In the genomic region with DNA sequence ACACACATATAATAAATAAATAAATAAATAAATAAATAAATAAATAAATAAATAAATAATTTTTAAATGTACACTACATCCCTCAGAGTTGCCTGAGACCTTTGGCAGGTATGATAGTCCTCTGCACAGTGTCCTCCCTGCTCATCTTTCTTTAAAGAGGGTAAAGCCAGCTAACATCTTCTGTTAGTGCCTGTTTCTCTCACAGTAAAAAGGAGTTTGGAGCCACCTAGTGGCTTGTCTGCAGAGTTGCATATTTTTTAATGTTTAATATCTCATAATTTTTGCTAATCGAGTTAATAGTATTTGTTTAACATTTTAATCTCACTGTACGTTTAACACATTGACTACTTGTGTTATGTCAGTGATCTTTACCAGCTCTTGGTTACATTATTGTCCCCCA, we compare ENCODE assay signal across 8 mouse cellular contexts.
DNase-seq lines count a peak whose midpoint lies in the region; ATAC-seq and TF ChIP-seq lines count a peak whose summit lies in the region.

No protein-coding gene starts in this region.

- no peak overlapping the region for H3K27ac ChIP-seq in liver, embryonic 11.5 days (ENCODE audit: low read depth, low read length)
- no peak overlapping the region for H3K27ac ChIP-seq in hindbrain, embryonic 16.5 days (ENCODE audit: low read depth, low read length)
- no peak overlapping the region for H3K27ac ChIP-seq in kidney, adult 2 months (ENCODE audit: insufficient read depth, low read depth, low read length)

- 0 out of 2 replicates have a peak, but pooled peaks have one; percentile 43 for ATAC-seq in liver, embryonic 11.5 days (replicated peaks; ENCODE audit: low FRiP score)
- ATAC-seq in hindbrain, embryonic 16.5 days, result peak; percentile 88

- peak; percentile 55; the same call in 1 of the 2 replicates for TF ChIP-seq CTCF in brain, embryonic 14.5 days (IDR thresholded peaks at IDR 0.05; ENCODE audit: borderline replicate concordance, extremely low read depth, insufficient read depth, insufficient read length)
- no peak for TF ChIP-seq CTCF in kidney, adult 2 months (conservative IDR thresholded peaks at IDR 0.05; ENCODE audit: insufficient read depth, insufficient read length, low read depth, low read length)

- WGBS in liver, embryonic 11.5 days, result 5% methylated on average over 2 of the region's 2 CpGs
- 7% methylated on average over 2 of the region's 2 CpGs for WGBS in hindbrain, embryonic 16.5 days
- WGBS in kidney, adult 2 months, result 11% methylated on average over 2 of the region's 2 CpGs

- no peak for TF ChIP-seq POLR2A in brain, embryonic 14.5 days (IDR thresholded peaks at IDR 0.05; ENCODE audit: borderline replicate concordance, extremely low read depth, insufficient read depth, insufficient read length, poor library complexity, severe bottlenecking)
- no peak for TF ChIP-seq POLR2A in kidney, adult 2 months (IDR thresholded peaks at IDR 0.05; ENCODE audit: low read depth, low read length)

- H3K9ac ChIP-seq in liver, embryonic 11.5 days (ENCODE audit: low read depth, low read length), result no peak overlapping the region
- no peak overlapping the region for H3K9ac ChIP-seq in hindbrain, embryonic 16.5 days (ENCODE audit: low read depth, low read length)

- no peaks in the 10 kb centered on the region for H3K27me3 ChIP-seq in liver, embryonic 11.5 days (replicated peaks; ENCODE audit: control insufficient read depth, insufficient read depth, low read length)
- H3K27me3 ChIP-seq in hindbrain, embryonic 16.5 days (replicated peaks; ENCODE audit: control insufficient read depth, insufficient read depth, low read length), result no peaks in the 10 kb centered on the region
- H3K27me3 ChIP-seq in kidney, adult 2 months (replicated peaks; ENCODE audit: control insufficient read depth, insufficient read depth, low read length), result no peaks in the 10 kb centered on the region

- no peaks in the 10 kb centered on the region for H3K4me1 ChIP-seq in liver, embryonic 11.5 days (replicated peaks; ENCODE audit: control insufficient read depth, insufficient read depth, low read length)
- no peaks in the 10 kb centered on the region for H3K4me1 ChIP-seq in hindbrain, embryonic 16.5 days (ENCODE audit: control insufficient read depth, insufficient read depth, low read depth, low read length)
- H3K4me1 ChIP-seq in kidney, adult 2 months (ENCODE audit: control insufficient read depth, insufficient read depth, low read length), result 0 out of 2 replicates have a peak, but pooled peaks cover 2% of the 10 kb centered on the region

- DNase-seq in liver, embryonic 11.5 days (ENCODE audit: low spot score), result no peak
- DNase-seq in liver, result no peak
- DNase-seq in brain, embryonic 14.5 days (ENCODE audit: low read depth), result peak; percentile 74
- DNase-seq in retina, embryonic 14.5 days (ENCODE audit: low spot score), result peak; percentile 79
- DNase-seq in adrenal gland, adult 8-10 months, result no peak
- no peak for DNase-seq in adrenal gland, adult 18-20 months (ENCODE audit: low spot score in 2 of 2)
- DNase-seq in kidney, adult 2 months, result no peak

- no peaks in the 10 kb centered on the region for H3K9me3 ChIP-seq in liver, embryonic 11.5 days (ENCODE audit: control insufficient read depth, low read length)
- H3K9me3 ChIP-seq in hindbrain, embryonic 16.5 days (ENCODE audit: control insufficient read depth, low read length), result no peaks in the 10 kb centered on the region

- H3K4me2 ChIP-seq in liver, embryonic 11.5 days, result no peak overlapping the region
- H3K4me2 ChIP-seq in hindbrain, embryonic 16.5 days (ENCODE audit: low read length), result no peak overlapping the region

- H3K36me3 ChIP-seq in liver, embryonic 11.5 days (ENCODE audit: control insufficient read depth, insufficient read depth, low read length), result no peaks in the 10 kb centered on the region
- H3K36me3 ChIP-seq in hindbrain, embryonic 16.5 days (ENCODE audit: control insufficient read depth, insufficient read depth, low read length), result no peaks in the 10 kb centered on the region
- no peaks in the 10 kb centered on the region for H3K36me3 ChIP-seq in kidney, adult 2 months (ENCODE audit: control insufficient read depth, insufficient read depth, low read length)

- H3K4me3 ChIP-seq in liver, embryonic 11.5 days (ENCODE audit: low read depth, low read length), result no peak overlapping the region
- H3K4me3 ChIP-seq in hindbrain, embryonic 16.5 days (ENCODE audit: low read length), result no peak overlapping the region
- no peak overlapping the region for H3K4me3 ChIP-seq in kidney, adult 2 months (ENCODE audit: insufficient read depth, low read depth, low read length)

Comparison
In these comparisons a context has a peak if more than half of its experiments do, and no peak if none do; other contexts are left out.
1. DNase-seq: peak in brain, embryonic 14.5 days (single experiment) and retina, embryonic 14.5 days (single experiment); none in liver, embryonic 11.5 days (single experiment), liver (single experiment), adrenal gland, adult 8-10 months (single experiment), adrenal gland, adult 18-20 months (0 of 2) and kidney, adult 2 months (single experiment).